Mouse (Mus musculus): Measurements from ENCODE around the gene Skida1.

Gene Skida1

GRCm38 (mm10) chr2:18015581-18015980, 33.3 kb downstream of the Skida1 start:
- no peak for DNase-seq (ENCODE audit: low spot score)

- DNase-seq (ENCODE audit: low spot score): no peak
Measured at GRCm38 (mm10) chr2:18012866-18013265, 36.0 kb downstream of the Skida1 start.

GRCm38 (mm10) chr2:18011226-18011625, 37.6 kb downstream of the Skida1 start:
- no peak for DNase-seq (ENCODE audit: low spot score)

GRCm38 (mm10) chr2:18005137-18005536, 43.7 kb downstream of the Skida1 start:
- DNase-seq (ENCODE audit: low spot score): no peak

GRCm38 (mm10) chr2:18004286-18004685, 44.6 kb downstream of the Skida1 start:
- DNase-seq (ENCODE audit: low spot score): no peak

GRCm38 (mm10) chr2:18002306-18002705, 46.5 kb downstream of the Skida1 start:
- no peak for DNase-seq (ENCODE audit: low spot score)

- DNase-seq (ENCODE audit: low spot score): no peak
Measured at GRCm38 (mm10) chr2:17996858-17997257, 52.0 kb downstream of the Skida1 start, which contains the start of gene H2al2a. Gene H2al2a, minus strand, starts transcription at chr2:17996958.
